Mouse (Mus musculus) heart, adult 2 months (tissue): ENCODE measurements at regions not wholly inside any gene's neighbourhood (a gene's known extent, or its start where the extent isn't known, plus 50 kb on each side); places are given as distances from the start of the nearest gene placed in this dataset.
A peak's percentile ranks its signal among the peaks of the same experiment; 100 is the strongest.

ENCODE experiments used
- DNase-seq, 2 experiments: peaks; one replicate each; pipeline ENCODE4 v3.0.0; 2021
- H3K27ac ChIP-seq: fragments of 200-600 bp; 2 replicates; pipeline ENCODE4 v1.8.1; 2022
- H3K27me3 ChIP-seq: fragments of 200-500 bp; 2 replicates; pipeline ENCODE4 v1.6.1; 2012; ENCODE audit warnings: mild to moderate bottlenecking, low read length, inconsistent platforms, mixed read lengths; ENCODE audit not compliant: control insufficient read depth, insufficient read depth
- H3K36me3 ChIP-seq: fragments of 200-500 bp; 2 replicates; pipeline ENCODE4 v1.6.1; 2012; ENCODE audit warnings: low read length, inconsistent platforms; ENCODE audit not compliant: control insufficient read depth, insufficient read depth
- H3K4me1 ChIP-seq: fragments of 200-500 bp; 2 replicates; pipeline ENCODE4 v1.6.1; 2011; ENCODE audit warnings: low read length; ENCODE audit not compliant: control insufficient read depth, insufficient read depth
- H3K4me3 ChIP-seq: fragments of 200-600 bp; 2 replicates; pipeline ENCODE4 v1.8.1; 2022
- H3K79me2 ChIP-seq: fragments of 200-500 bp; replicated peaks from 2 replicates; pipeline ENCODE4 v1.6.1; 2012; ENCODE audit warnings: mild to moderate bottlenecking, inconsistent platforms, low read length, moderate library complexity, mixed read lengths; ENCODE audit not compliant: control insufficient read depth, insufficient read depth
- H3K9ac ChIP-seq: fragments of 200-500 bp; 2 replicates; pipeline ENCODE4 v1.6.1; 2012; ENCODE audit warnings: low read depth, mild to moderate bottlenecking, control low read depth, inconsistent platforms, low read length, mixed read lengths
- CTCF ChIP-seq: fragments of 200-600 bp; IDR thresholded peaks from 2 replicates; pipeline ENCODE4 v1.8.1; 2022; ENCODE audit warnings: antibody characterized with exemption, mild to moderate bottlenecking, moderate library complexity
- EP300 ChIP-seq: fragments of 200-500 bp; IDR thresholded peaks from 2 replicates; pipeline ENCODE4 v1.6.1; 2011; ENCODE audit warnings: low read depth, low read length, control low read depth; ENCODE audit not compliant: insufficient read depth
- POLR2A ChIP-seq: fragments of 200-500 bp; IDR thresholded peaks from 2 replicates; pipeline ENCODE4 v1.6.1; 2011; ENCODE audit warnings: mild to moderate bottlenecking, low read depth, low read length, control low read depth; ENCODE audit not compliant: insufficient read depth
- WGBS: fragments of 180-500 bp; shearing (Covaris S2); methylation state at CpG from one replicate; pipeline ENCODE4 v1.1.7; 2018; 5-methylcytosine and 5-hydroxymethylcytosine counted together
- intact Hi-C: fragments of 180-260 bp; cut with DNase I; formaldehyde crosslinking; loops from one replicate; pipeline ENCODE4 v1.15.1; 2025

- 69% methylated on average over 8 of the region's 8 CpGs for WGBS
- DNase-seq, result no peak
- Histone ChIP-seq H3K4me1 (peaks cover 5% of the 10 kb centered on the region; the same call in 1 of the 2 replicates), H3K9ac (no peak overlapping the region), H3K4me3 (no peak overlapping the region), H3K27me3 (no peaks in the 10 kb centered on the region), H3K27ac (peak overlapping the region; percentile 79; the same call in 1 of the 2 replicates), H3K36me3 (no peaks in the 10 kb centered on the region), H3K79me2 (no peaks in the 10 kb centered on the region)
- intact Hi-C loops, result loop anchor here (2.0 kb wide), 1 partner anchor 43 kb away; no protein-coding TSS in a partner anchor
- TF ChIP-seq POLR2A (no peak), EP300 (no peak), CTCF (no peak)
Observed at GRCm38 (mm10) chr13:37603226-37603994, 174.8 kb upstream of the Rreb1 start.

- intact Hi-C loops, result no loop called here
- no peak overlapping the region for H3K9ac ChIP-seq
- H3K27ac ChIP-seq, result no peak overlapping the region
- no peaks in the 10 kb centered on the region for H3K79me2 ChIP-seq
- no peaks in the 10 kb centered on the region for H3K36me3 ChIP-seq
- no peak for DNase-seq
- no peaks in the 10 kb centered on the region for H3K27me3 ChIP-seq
- no peak for TF ChIP-seq POLR2A
- no peak for TF ChIP-seq CTCF
- TF ChIP-seq EP300, result no peak
- H3K4me1 ChIP-seq, result peaks cover 3% of the 10 kb centered on the region; the same call in 1 of the 2 replicates
- whole genome bisulfite sequencing, result 91% methylated on average over 5 of the region's 5 CpGs
- no peak overlapping the region for H3K4me3 ChIP-seq
Observed at GRCm38 (mm10) chr13:37606250-37606649, 171.9 kb upstream of the Rreb1 start.

- 81% methylated on average over 5 of the region's 5 CpGs for WGBS
- Histone ChIP-seq H3K36me3 (no peaks in the 10 kb centered on the region), H3K27ac (no peak overlapping the region), H3K4me3 (no peak overlapping the region), H3K4me1 (no peaks in the 10 kb centered on the region; the same call in 1 of the 2 replicates), H3K9ac (no peak overlapping the region), H3K27me3 (no peaks in the 10 kb centered on the region), H3K79me2 (no peaks in the 10 kb centered on the region)
- intact Hi-C loops, result no loop called here
- no peak for DNase-seq
- TF ChIP-seq EP300, result no peak
- no peak for TF ChIP-seq POLR2A
- TF ChIP-seq CTCF, result no peak
Observed at GRCm38 (mm10) chr13:37609085-37609484, 169.1 kb upstream of the Rreb1 start.

GRCm38 (mm10) chr13:37611387-37611786, 166.8 kb upstream of the Rreb1 start:
- Histone ChIP-seq H3K27me3 (no peaks in the 10 kb centered on the region), H3K79me2 (no peaks in the 10 kb centered on the region), H3K36me3 (no peaks in the 10 kb centered on the region), H3K9ac (no peak overlapping the region), H3K27ac (no peak overlapping the region), H3K4me3 (no peak overlapping the region), H3K4me1 (no peaks in the 10 kb centered on the region)
- WGBS, result 88% methylated on average over 3 of the region's 3 CpGs
- intact Hi-C loops, result loop anchor here (5.0 kb wide), 1 partner anchor 311 kb away; no protein-coding TSS in a partner anchor
- TF ChIP-seq CTCF, result no peak
- DNase-seq, result no peak

GRCm38 (mm10) chr13:37617015-37617414, 161.2 kb upstream of the Rreb1 start:
- no peaks in the 10 kb centered on the region for H3K27me3 ChIP-seq

GRCm38 (mm10) chr13:37619841-37620725, 158.1 kb upstream of the Rreb1 start:
- Histone ChIP-seq H3K36me3 (no peaks in the 10 kb centered on the region), H3K4me3 (no peak overlapping the region), H3K79me2 (no peaks in the 10 kb centered on the region), H3K27me3 (no peaks in the 10 kb centered on the region), H3K27ac (peak overlapping the region; percentile 84), H3K9ac (peak overlapping the region; percentile 36; the same call in 1 of the 2 replicates), H3K4me1 (peaks cover 11% of the 10 kb centered on the region)
- TF ChIP-seq CTCF (0 out of 2 replicates have a peak, but pooled peaks have one; percentile 4), POLR2A (no peak)
- DNase-seq, result peak; percentile 63 to 67
- 26% methylated on average over 11 of the region's 11 CpGs for WGBS
- intact Hi-C loops, result loop anchor here (5.0 kb wide), 3 partner anchors 78 to 327 kb away; no protein-coding TSS in a partner anchor

More at GRCm38 (mm10) chr13:37617015-37617414, 161.2 kb upstream of the Rreb1 start:
- Histone ChIP-seq H3K79me2 (no peaks in the 10 kb centered on the region), H3K9ac (no peak overlapping the region), H3K4me3 (no peak overlapping the region), H3K36me3 (no peaks in the 10 kb centered on the region), H3K27ac (no peak overlapping the region), H3K4me1 (peaks cover 11% of the 10 kb centered on the region)
- 86% methylated on average over 4 of the region's 4 CpGs for WGBS
- DNase-seq, result no peak
- intact Hi-C loops, result no loop called here
- TF ChIP-seq POLR2A (no peak), EP300 (no peak), CTCF (no peak)
